Mouse (Mus musculus) hindbrain, embryonic 16.5 days (tissue): ENCODE data around the gene Tmem132c. TPM values are rescaled to one million over a fixed set of nuclear protein-coding genes. Genes with fewer than 3 reads are reported as not detected.

Source experiments
- ATAC-seq: fragments of 200-750 bp; cut with Nextera tagmentation; 2 replicates; pipeline ENCODE4 v1.8.0; 2017; ENCODE audit warnings: moderate TSS enrichment, moderate library complexity
- H3K27ac ChIP-seq: fragments of 300-500 bp; sonication (generic); 2 replicates; pipeline ENCODE4 v1.5.1; 2014; ENCODE audit warnings: low read depth, mild to moderate bottlenecking, control low read depth, low read length, moderate library complexity
- H3K27me3 ChIP-seq: fragments of 300-500 bp; sonication (generic); replicated peaks from 2 replicates; pipeline ENCODE4 v1.6.1; 2014; ENCODE audit warnings: low read length; ENCODE audit not compliant: control insufficient read depth, insufficient read depth
- H3K36me3 ChIP-seq: fragments of 300-500 bp; sonication (generic); 2 replicates; pipeline ENCODE4 v1.6.1; 2014; ENCODE audit warnings: mild to moderate bottlenecking, low read length, moderate library complexity, mixed read lengths; ENCODE audit not compliant: control insufficient read depth, insufficient read depth
- H3K4me1 ChIP-seq: fragments of 300-500 bp; sonication (generic); 2 replicates; pipeline ENCODE4 v1.6.1; 2014; ENCODE audit warnings: low read depth, low read length; ENCODE audit not compliant: control insufficient read depth, insufficient read depth
- H3K4me2 ChIP-seq: fragments of 300-500 bp; sonication (generic); 2 replicates; pipeline ENCODE4 v1.6.1; 2014; ENCODE audit warnings: mild to moderate bottlenecking, low read length, control low read depth, moderate library complexity
- H3K4me3 ChIP-seq: fragments of 300-500 bp; sonication (generic); 2 replicates; pipeline ENCODE4 v1.5.1; 2014; ENCODE audit warnings: mild to moderate bottlenecking, low read length, control low read depth, moderate library complexity
- H3K9ac ChIP-seq: fragments of 300-500 bp; sonication (generic); 2 replicates; pipeline ENCODE4 v1.6.1; 2014; ENCODE audit warnings: low read depth, mild to moderate bottlenecking, control low read depth, low read length, moderate library complexity
- H3K9me3 ChIP-seq: fragments of 300-500 bp; sonication (generic); 2 replicates; pipeline ENCODE4 v1.6.1; 2014; ENCODE audit warnings: mild to moderate bottlenecking, low read length, moderate library complexity; ENCODE audit not compliant: control insufficient read depth
- WGBS: fragments of 180-500 bp; shearing (Covaris S2); extraction: QIAGEN DNeasy Blood & Tissue Kit; methylation state at CpG from one replicate; pipeline ENCODE4 v1.1.7; 2014; 5-methylcytosine and 5-hydroxymethylcytosine counted together
- polyA plus RNA-seq: library from polyadenylated mRNA; unstranded; fragments of >200 nt; fragmentation: Nextera tagmentation; extraction: Ambion mirVana; gene quantifications from 2 replicates; pipeline ENCODE4 v1.2.1, GENCODE M21; 2015

Tmem132c gene
- polyA plus RNA-seq, 1 experiment from 2014 or later = 12.0 TPM

DNA sequence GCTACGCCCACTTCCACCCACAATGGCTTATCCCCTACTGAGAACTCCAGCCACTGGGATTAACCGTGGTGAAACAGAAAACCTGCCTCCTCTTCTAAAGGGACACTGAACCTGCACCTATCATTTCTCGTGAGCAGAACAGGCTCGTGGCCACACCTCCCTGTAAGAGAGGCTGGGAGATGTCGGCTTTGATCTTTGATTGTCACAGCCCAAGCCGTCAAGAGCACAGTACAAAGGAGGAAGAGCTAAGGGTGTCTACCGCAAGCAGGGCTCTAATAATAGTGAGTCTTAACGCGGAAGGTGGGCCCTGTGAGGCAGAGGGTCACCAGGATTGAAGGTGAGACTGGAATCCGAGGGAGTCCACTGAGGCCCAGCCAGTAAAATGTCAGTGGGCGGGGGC lies 236.7 kb downstream of the Tmem132c start:
- no peak for ATAC-seq
- Histone ChIP-seq H3K36me3 (no peaks in the 10 kb centered on the region), H3K27me3 (no peaks in the 10 kb centered on the region), H3K4me1 (peaks cover 8% of the 10 kb centered on the region), H3K4me3 (no peak overlapping the region), H3K9me3 (no peaks in the 10 kb centered on the region), H3K4me2 (no peak overlapping the region), H3K9ac (no peak overlapping the region), H3K27ac (no peak overlapping the region)
- 15% methylated on average over 11 of the region's 11 CpGs for WGBS

DNA sequence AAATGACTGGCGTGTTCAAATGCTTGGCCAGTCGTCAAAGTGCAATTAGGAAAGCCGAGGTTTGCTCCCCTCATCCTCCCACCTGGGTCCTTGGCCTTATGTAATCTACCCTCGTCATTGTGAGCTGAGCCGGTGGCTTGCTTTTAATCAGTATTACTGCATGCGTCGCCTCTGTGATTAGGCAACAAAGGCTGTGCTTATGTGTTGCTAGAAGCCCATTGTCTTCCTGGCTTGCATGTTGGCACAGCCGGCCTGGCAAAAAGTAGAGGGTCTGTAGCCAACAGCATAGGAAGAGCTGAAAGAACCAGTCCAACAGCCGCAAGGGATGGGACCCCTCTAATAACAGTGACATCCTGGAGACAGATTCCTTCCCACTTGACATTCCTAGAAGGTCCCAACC lies 239.3 kb downstream of the Tmem132c start:
- Histone ChIP-seq H3K9ac (no peak overlapping the region), H3K4me3 (no peak overlapping the region), H3K4me2 (no peak overlapping the region), H3K4me1 (peaks cover 23% of the 10 kb centered on the region), H3K36me3 (no peaks in the 10 kb centered on the region), H3K27me3 (no peaks in the 10 kb centered on the region), H3K27ac (no peak overlapping the region), H3K9me3 (no peaks in the 10 kb centered on the region)
- ATAC-seq = peak; percentile 51; the same call in 1 of the 2 replicates
- WGBS = 31% methylated on average over 9 of the region's 9 CpGs

DNA sequence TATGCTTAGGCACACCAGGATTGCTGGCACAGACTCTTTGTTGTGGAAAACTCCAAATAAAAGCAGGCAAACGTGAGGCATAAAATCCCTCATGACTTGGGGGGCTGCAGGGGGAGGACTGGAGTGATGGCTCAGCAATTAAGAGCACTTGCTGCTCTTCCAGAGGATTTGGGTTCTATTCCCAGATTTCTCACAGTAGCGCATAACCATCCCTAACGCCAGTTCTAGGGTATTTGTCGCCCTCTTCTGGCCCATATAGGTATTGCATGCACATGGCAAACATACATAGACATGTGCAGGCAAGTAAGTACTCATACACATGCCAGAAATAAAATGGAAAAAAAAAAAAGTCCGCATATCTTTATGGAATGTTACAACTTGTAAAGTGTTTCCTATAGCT lies 239.8 kb downstream of the Tmem132c start:
- Histone ChIP-seq H3K27ac (no peak overlapping the region), H3K9ac (no peak overlapping the region), H3K4me3 (no peak overlapping the region), H3K9me3 (no peaks in the 10 kb centered on the region), H3K4me2 (no peak overlapping the region), H3K4me1 (peaks cover 23% of the 10 kb centered on the region), H3K27me3 (no peaks in the 10 kb centered on the region), H3K36me3 (no peaks in the 10 kb centered on the region)
- ATAC-seq = no peak
- 30% methylated on average over 5 of the region's 5 CpGs for WGBS

DNA sequence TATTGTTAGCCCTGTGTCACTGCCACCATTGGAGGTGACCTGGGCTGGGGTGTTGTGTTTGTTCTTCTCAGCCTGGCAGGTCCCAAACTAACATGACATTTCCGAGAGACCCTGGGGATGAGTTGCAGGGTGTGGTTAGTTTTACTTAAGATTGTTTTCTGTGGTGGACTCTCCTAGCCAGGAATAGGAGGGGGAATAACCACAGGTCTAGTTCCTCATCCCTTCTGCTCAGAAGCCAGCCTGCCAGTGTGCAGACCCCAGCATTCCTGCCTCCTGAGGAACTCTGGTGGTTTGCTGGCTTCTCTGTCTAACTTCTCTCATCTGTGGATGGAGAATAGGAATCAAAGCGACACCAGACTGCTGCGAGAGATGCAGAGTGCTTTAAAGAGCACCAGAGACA lies 240.7 kb downstream of the Tmem132c start:
- Histone ChIP-seq H3K4me1 (peaks cover 20% of the 10 kb centered on the region), H3K9me3 (no peaks in the 10 kb centered on the region), H3K4me3 (no peak overlapping the region), H3K9ac (no peak overlapping the region), H3K27me3 (no peaks in the 10 kb centered on the region), H3K36me3 (no peaks in the 10 kb centered on the region), H3K27ac (no peak overlapping the region), H3K4me2 (no peak overlapping the region)
- 87% methylated on average over 3 of the region's 3 CpGs for WGBS
- ATAC-seq = no peak

DNA sequence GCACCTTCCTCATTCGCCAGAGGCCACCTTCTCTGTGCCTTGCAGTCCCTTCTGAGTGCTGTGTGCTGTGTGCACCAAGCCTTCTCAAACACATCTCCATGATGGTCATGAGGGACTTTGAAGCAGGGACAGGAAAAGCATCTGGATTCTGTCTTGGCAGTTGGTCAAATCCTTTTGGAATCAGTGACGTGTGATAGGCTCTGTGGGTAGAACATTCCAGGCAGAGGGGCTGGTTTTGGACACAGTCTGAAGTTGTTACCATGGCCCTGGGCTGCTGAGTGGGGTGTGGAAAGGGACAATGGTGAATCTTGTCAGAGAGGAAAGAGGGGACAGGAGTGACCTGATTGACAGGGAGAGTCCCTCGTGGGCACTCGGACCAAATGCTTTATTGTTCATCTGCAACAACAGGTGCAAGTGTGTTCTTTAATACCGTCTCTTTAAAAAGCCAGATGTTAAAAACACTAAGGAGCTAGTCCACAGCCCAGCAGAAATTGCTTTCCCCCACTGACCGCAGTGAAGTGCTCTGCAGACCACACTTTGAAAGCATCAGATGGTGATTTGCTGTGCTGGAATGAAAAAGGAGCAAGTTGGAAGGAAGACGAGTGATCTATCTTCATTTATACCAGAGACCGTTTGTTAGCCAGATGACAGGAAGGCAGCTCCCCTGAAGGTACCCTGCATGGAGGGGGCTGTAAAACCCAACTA lies 242.5 kb downstream of the Tmem132c start:
- Histone ChIP-seq H3K4me1 (peaks cover 14% of the 10 kb centered on the region), H3K9me3 (no peaks in the 10 kb centered on the region), H3K27me3 (no peaks in the 10 kb centered on the region), H3K4me2 (0 out of 2 replicates have a peak overlapping the region, but pooled peaks have one; percentile 2), H3K27ac (no peak overlapping the region; the same call in 1 of the 2 replicates), H3K9ac (no peak overlapping the region), H3K36me3 (no peaks in the 10 kb centered on the region), H3K4me3 (no peak overlapping the region)
- 21% methylated on average over 8 of the region's 8 CpGs for WGBS
- ATAC-seq = no peak

DNA sequence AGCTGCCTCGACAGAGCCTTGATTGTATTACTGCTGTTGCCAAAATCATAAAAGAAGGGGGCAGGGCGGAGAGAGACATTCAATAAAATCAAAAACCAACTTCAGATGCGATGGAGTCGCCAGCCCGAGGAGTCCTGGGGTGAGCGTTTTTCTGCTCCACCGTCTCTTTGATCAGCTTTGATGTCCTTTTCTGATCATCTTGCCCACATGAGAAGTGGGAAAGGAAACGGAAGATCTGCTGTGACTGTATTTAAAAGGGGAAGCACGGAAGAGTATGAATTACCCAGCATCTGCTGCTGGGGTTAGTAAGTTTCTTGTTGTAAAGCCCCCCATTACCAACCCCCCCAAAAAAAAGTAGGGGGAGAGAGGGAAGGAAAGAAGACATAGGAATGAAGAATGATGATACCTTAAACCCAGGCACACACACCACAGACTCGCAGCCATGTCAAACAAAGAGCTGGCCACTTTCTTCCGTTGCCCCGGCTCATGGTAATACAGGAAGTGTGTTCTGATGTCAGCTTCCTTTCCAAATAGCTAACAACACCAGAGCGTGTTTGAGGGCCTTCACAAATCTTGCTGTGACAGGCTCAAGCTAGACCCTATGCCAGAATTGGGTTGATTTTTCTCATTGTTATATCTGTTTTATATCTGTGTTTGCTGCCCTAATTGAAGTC lies 243.3 kb downstream of the Tmem132c start:
- ATAC-seq = no peak
- no peaks in the 10 kb centered on the region for H3K36me3 ChIP-seq
- no peaks in the 10 kb centered on the region for H3K9me3 ChIP-seq
- peaks cover 14% of the 10 kb centered on the region for H3K4me1 ChIP-seq
- 29% methylated on average over 13 of the region's 13 CpGs for WGBS
- H3K4me2 ChIP-seq = 0 out of 2 replicates have a peak overlapping the region, but pooled peaks have one; percentile 2
- no peak overlapping the region for H3K27ac ChIP-seq
- H3K4me3 ChIP-seq = no peak overlapping the region
- no peak overlapping the region for H3K9ac ChIP-seq
- no peaks in the 10 kb centered on the region for H3K27me3 ChIP-seq

DNA sequence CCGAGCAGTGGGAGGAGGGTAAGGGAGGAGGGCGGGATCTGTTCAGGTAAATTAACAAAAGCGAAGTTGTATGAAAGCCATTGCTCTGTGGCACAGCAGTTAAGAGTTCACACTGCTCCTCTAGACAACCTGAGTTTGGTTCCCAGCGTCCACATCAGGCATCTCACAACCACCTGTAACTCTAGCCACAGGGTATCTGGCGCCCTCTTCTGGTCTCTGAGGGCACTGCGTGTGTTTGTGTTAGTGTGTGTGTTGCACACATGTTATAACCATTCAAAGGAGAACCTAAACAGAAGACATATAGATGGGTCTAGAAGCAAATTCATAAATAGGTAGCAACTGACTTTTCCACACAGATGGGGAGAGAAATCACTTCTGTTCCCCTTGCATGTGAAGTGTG lies 245.6 kb downstream of the Tmem132c start:
- no peaks in the 10 kb centered on the region for H3K27me3 ChIP-seq
- no peak overlapping the region for H3K27ac ChIP-seq
- 84% methylated on average over 6 of the region's 6 CpGs for WGBS

DNA sequence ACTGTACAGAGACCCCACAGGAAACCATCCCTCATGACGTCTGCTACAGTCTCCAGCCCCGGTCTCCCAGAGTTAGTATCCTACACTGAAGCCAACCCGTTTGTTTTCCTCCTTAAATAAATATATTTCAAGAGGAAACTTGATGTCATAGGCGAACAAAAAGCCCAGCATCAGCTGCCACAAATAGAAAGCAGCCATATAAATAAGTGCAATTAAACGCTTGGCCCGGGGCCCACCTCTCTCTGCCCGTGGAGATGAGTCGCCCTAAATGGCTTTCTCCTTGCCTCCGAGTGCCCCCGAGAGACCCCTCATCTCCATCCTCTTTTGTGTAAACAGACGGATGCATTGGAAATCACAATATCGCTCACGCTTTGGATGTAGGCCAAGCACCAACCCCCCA lies 247.1 kb downstream of the Tmem132c start:
- H3K9ac ChIP-seq = no peak overlapping the region
- H3K4me2 ChIP-seq = no peak overlapping the region
- H3K27ac ChIP-seq = no peak overlapping the region
- peaks cover 14% of the 10 kb centered on the region for H3K4me1 ChIP-seq
- H3K4me3 ChIP-seq = no peak overlapping the region
- 62% methylated on average over 13 of the region's 13 CpGs for WGBS
- no peaks in the 10 kb centered on the region for H3K9me3 ChIP-seq
- H3K27me3 ChIP-seq = no peaks in the 10 kb centered on the region
- H3K36me3 ChIP-seq = no peaks in the 10 kb centered on the region
- ATAC-seq = no peak

More for the DNA sequence above, 245.6 kb downstream of the Tmem132c start:
- H3K36me3 ChIP-seq = no peaks in the 10 kb centered on the region
- no peak for ATAC-seq
- H3K4me3 ChIP-seq = no peak overlapping the region
- H3K4me1 ChIP-seq = peaks cover 14% of the 10 kb centered on the region
- no peaks in the 10 kb centered on the region for H3K9me3 ChIP-seq
- no peak overlapping the region for H3K9ac ChIP-seq
- no peak overlapping the region for H3K4me2 ChIP-seq

DNA sequence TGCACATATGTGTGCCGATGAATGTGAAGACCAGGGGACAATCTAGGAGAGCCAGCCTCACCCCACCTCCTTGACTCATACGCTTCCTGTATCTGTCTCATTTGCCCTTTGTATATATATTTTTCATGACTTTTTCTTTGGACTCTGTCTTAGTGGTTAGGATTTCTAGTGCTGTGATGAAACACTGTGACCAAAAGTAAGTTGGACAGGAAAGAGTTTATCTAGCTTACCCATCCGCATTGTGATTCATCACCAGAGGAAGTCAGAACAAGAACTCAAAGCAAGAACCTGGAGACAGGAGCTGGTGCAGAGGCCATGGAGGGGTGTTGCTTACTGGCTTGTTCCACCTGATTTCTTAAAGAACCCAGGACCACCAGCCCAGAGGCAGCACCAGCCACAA lies 250.1 kb downstream of the Tmem132c start:
- H3K9me3 ChIP-seq = no peaks in the 10 kb centered on the region
- H3K27me3 ChIP-seq = no peaks in the 10 kb centered on the region
- no peak for ATAC-seq
- no peak overlapping the region for H3K27ac ChIP-seq
- no peaks in the 10 kb centered on the region for H3K36me3 ChIP-seq
- 90% methylated on average over 3 of the region's 3 CpGs for WGBS
- H3K4me2 ChIP-seq = no peak overlapping the region
- peaks cover under 1% of the 10 kb centered on the region for H3K4me1 ChIP-seq
- H3K4me3 ChIP-seq = no peak overlapping the region
- H3K9ac ChIP-seq = no peak overlapping the region
